Comparison of ENCODE assay signal across 17 mouse cellular contexts in genomic region chr8:83725521-83726102, GRCm38 (mm10). TPM values are rescaled to one million over a fixed set of nuclear protein-coding genes. Genes with fewer than 3 reads are reported as not detected.
DNase-seq lines count a peak whose midpoint lies in the region; ATAC-seq and TF ChIP-seq lines count a peak whose summit lies in the region.
"Had no signal": no experiment of that assay in that cellular context is flagged by ENCODE, and none has a peak within 500 bp of the region (broad histone marks: within the 10 kb centered on the region; RNA-seq: fewer than 3 reads in every experiment).

No protein-coding gene starts in this region.

- intact Hi-C loops in gastrocnemius, adult 2 months (cut with DNase I) = loop anchor here (5.0 kb wide), 1 partner anchor 57 kb away; no protein-coding TSS in a partner anchor
- intact Hi-C loops in gastrocnemius, postnatal 14 days (cut with DNase I; ENCODE audit: low total_unique reads) = loop anchor here (10.0 kb wide), 1 partner anchor 61 kb away; the partner anchor contains the start of gene Ptger1

- peak; percentile 13 for DNase-seq in gastrocnemius, adult 2 months
- DNase-seq in gastrocnemius, postnatal 14 days = no peak
- peak; percentile 40 to 41 for DNase-seq in B cell, adult 2 months
- peak; percentile 15 for DNase-seq in splenic B cell, adult 2 months (ENCODE audit: low read depth, low spot score)
- no peak for DNase-seq in stomach, postnatal 0 days (ENCODE audit: low spot score)
- DNase-seq: adrenal gland, adult 8-10 months had no signal

- H3K27me3 ChIP-seq in myocyte (ENCODE audit: control insufficient read depth, insufficient read depth, insufficient read length) = no peaks in the 10 kb centered on the region
- no peaks in the 10 kb centered on the region for H3K27me3 ChIP-seq in splenic B cell, adult 2 months (ENCODE audit: control insufficient read depth, insufficient read depth, low read length, poor library complexity, severe bottlenecking)
- H3K27me3 ChIP-seq in forebrain, embryonic 16.5 days (replicated peaks; ENCODE audit: control insufficient read depth, insufficient read depth, low read length) = no peaks in the 10 kb centered on the region
- no peaks in the 10 kb centered on the region for H3K27me3 ChIP-seq in stomach, postnatal 0 days (ENCODE audit: control insufficient read depth, insufficient read depth, low read length)
- H3K27me3 ChIP-seq: CH12.LX; embryonic facial prominence, embryonic 13.5 days; embryonic facial prominence, embryonic 15.5 days; forebrain, embryonic 13.5 days; forebrain, embryonic 15.5 days; Patski had no signal

- no peak for TF ChIP-seq EP300 in stomach, postnatal 0 days (optimal IDR thresholded peaks at IDR 0.05)

- peak; percentile 52 for TF ChIP-seq POLR2A in myocyte (IDR thresholded peaks at IDR 0.05; ENCODE audit: insufficient read length, low read depth)

- no peak overlapping the region for H3K27ac ChIP-seq in gastrocnemius, adult 2 months
- H3K27ac ChIP-seq in forebrain, embryonic 16.5 days (ENCODE audit: low read length) = no peak overlapping the region
- H3K27ac ChIP-seq in stomach, postnatal 0 days (replicated peaks) = no peak overlapping the region
- H3K27ac ChIP-seq: embryonic facial prominence, embryonic 13.5 days; embryonic facial prominence, embryonic 15.5 days; forebrain, embryonic 10.5 days; forebrain, embryonic 13.5 days; forebrain, embryonic 15.5 days had no signal

- no peak overlapping the region for H3K9ac ChIP-seq in forebrain, embryonic 16.5 days (replicated peaks; ENCODE audit: low read depth, low read length)
- no peak overlapping the region for H3K9ac ChIP-seq in stomach, postnatal 0 days (ENCODE audit: low read length)
- H3K9ac ChIP-seq: embryonic facial prominence, embryonic 13.5 days; embryonic facial prominence, embryonic 15.5 days; forebrain, embryonic 13.5 days; forebrain, embryonic 15.5 days had no signal

- 94% methylated on average over 8 of the region's 8 CpGs for WGBS in forebrain, embryonic 16.5 days
- WGBS in stomach, postnatal 0 days = 92% methylated on average over 8 of the region's 8 CpGs

- ATAC-seq in forebrain, embryonic 16.5 days = no peak
- ATAC-seq in stomach, postnatal 0 days (ENCODE audit: low FRiP score, low TSS enrichment) = no peak
- ATAC-seq: Patski had no signal

- no peak overlapping the region for H3ac ChIP-seq in myocyte (ENCODE audit: control insufficient read depth, insufficient read length)

- no peaks in the 10 kb centered on the region for H3K4me1 ChIP-seq in forebrain, embryonic 16.5 days (replicated peaks; ENCODE audit: control insufficient read depth, insufficient read depth, low read length)
- no peaks in the 10 kb centered on the region for H3K4me1 ChIP-seq in stomach, postnatal 0 days (replicated peaks; ENCODE audit: control insufficient read depth, insufficient read depth)
- H3K4me1 ChIP-seq: forebrain, embryonic 13.5 days; forebrain, embryonic 15.5 days had no signal

- H3K36me3 ChIP-seq in myocyte (ENCODE audit: control insufficient read depth, insufficient read depth) = peaks cover 41% of the 10 kb centered on the region
- peaks cover 35% of the 10 kb centered on the region for H3K36me3 ChIP-seq in splenic B cell, adult 2 months (ENCODE audit: control insufficient read depth, insufficient read depth, low read length, poor library complexity, severe bottlenecking)
- peaks cover 33% of the 10 kb centered on the region for H3K36me3 ChIP-seq in forebrain, embryonic 16.5 days (ENCODE audit: control insufficient read depth, insufficient read depth)
- peaks cover 36% of the 10 kb centered on the region for H3K36me3 ChIP-seq in stomach, postnatal 0 days (ENCODE audit: control insufficient read depth, insufficient read depth, low read length)

- H3K79me2 ChIP-seq in myocyte (ENCODE audit: control insufficient read depth, insufficient read depth) = peaks cover 3% of the 10 kb centered on the region

- H3K9me3 ChIP-seq in forebrain, embryonic 16.5 days (ENCODE audit: control insufficient read depth, low read length) = no peaks in the 10 kb centered on the region
- H3K9me3 ChIP-seq in stomach, postnatal 0 days (ENCODE audit: control insufficient read depth, low read length) = no peaks in the 10 kb centered on the region
- H3K9me3 ChIP-seq: embryonic facial prominence, embryonic 13.5 days; embryonic facial prominence, embryonic 15.5 days; forebrain, embryonic 10.5 days; forebrain, embryonic 13.5 days; forebrain, embryonic 15.5 days; G1E had no signal

- no peak overlapping the region for H3K4me2 ChIP-seq in myocyte (ENCODE audit: low read depth)
- H3K4me2 ChIP-seq in forebrain, embryonic 16.5 days (ENCODE audit: low read length) = no peak overlapping the region
- H3K4me2 ChIP-seq in stomach, postnatal 0 days (replicated peaks; ENCODE audit: low read depth) = no peak overlapping the region
- H3K4me2 ChIP-seq: embryonic facial prominence, embryonic 13.5 days; embryonic facial prominence, embryonic 15.5 days; forebrain, embryonic 13.5 days; forebrain, embryonic 15.5 days had no signal

- TF ChIP-seq CTCF in gastrocnemius, adult 2 months (IDR thresholded peaks at IDR 0.05) = no peak
- TF ChIP-seq CTCF in stomach, postnatal 0 days (IDR thresholded peaks at IDR 0.05; ENCODE audit: low read depth) = no peak

- H3K4me3 ChIP-seq in gastrocnemius, adult 2 months = no peak overlapping the region
- no peak overlapping the region for H3K4me3 ChIP-seq in myocyte
- no peak overlapping the region for H3K4me3 ChIP-seq in forebrain, embryonic 16.5 days (replicated peaks; ENCODE audit: low read length)
- H3K4me3 ChIP-seq in stomach, postnatal 0 days (ENCODE audit: low read depth, low read length) = no peak overlapping the region
- H3K4me3 ChIP-seq: embryonic facial prominence, embryonic 13.5 days; embryonic facial prominence, embryonic 15.5 days; erythroblast, embryonic 14.5 days; forebrain, embryonic 10.5 days; forebrain, embryonic 13.5 days; forebrain, embryonic 15.5 days had no signal

TF ChIP-seq in myocyte, 11 proteins besides CTCF, POLR2A, EP300 and RAD21:
- TF ChIP-seq TCF3 (IDR thresholded peaks at IDR 0.05; ENCODE audit: insufficient read length, low read depth) = no peak
- TF ChIP-seq POLR2AphosphoS2 (IDR thresholded peaks at IDR 0.05; ENCODE audit: insufficient read length, low read depth) = peak; percentile 73

RNA-seq across cellular contexts. Expression of gene Ddx39, which starts 10.6 kb away (rescaled TPM):
- total RNA-seq in gastrocnemius, adult 2 months (2021) = 10 to 100 TPM; 11.2 to 13.1 TPM
- total RNA-seq in gastrocnemius, postnatal 14 days (2021) = 10 to 100 TPM; 11.0 to 14.7 TPM
- 113 TPM for polyA plus RNA-seq in myocyte (2012; fragmentation: generic; extraction: Trizol)
- polyA plus RNA-seq in forebrain, embryonic 16.5 days (2015; fragmentation: Nextera tagmentation; extraction: Ambion mirVana) = 116 TPM in 2 replicates
- polyA plus RNA-seq in stomach, postnatal 0 days (2015; fragmentation: Nextera tagmentation; extraction: Ambion mirVana) = 83.8 and 86.6 TPM in 2 replicates

RNA-seq across cellular contexts. Expression of gene Adgre5, which starts 15.5 kb away (rescaled TPM):
- 10 to 100 TPM; 16.3 to 27.7 TPM for total RNA-seq in gastrocnemius, adult 2 months (2021)
- 10 to 100 TPM; 31.6 to 40.0 TPM for total RNA-seq in gastrocnemius, postnatal 14 days (2021)
- polyA plus RNA-seq in myocyte (2012; fragmentation: generic; extraction: Trizol) = 137 TPM
- 8.1 and 10.8 TPM in 2 replicates for polyA plus RNA-seq in forebrain, embryonic 16.5 days (2015; fragmentation: Nextera tagmentation; extraction: Ambion mirVana)
- 16.9 and 17.1 TPM in 2 replicates for polyA plus RNA-seq in stomach, postnatal 0 days (2015; fragmentation: Nextera tagmentation; extraction: Ambion mirVana)

RNA-seq across cellular contexts. Expression of gene Pkn1, which starts 26.6 kb away (rescaled TPM):
- 10 to 100 TPM; 25.8 to 29.9 TPM for total RNA-seq in gastrocnemius, adult 2 months (2021)
- total RNA-seq in gastrocnemius, postnatal 14 days (2021) = 10 to 100 TPM; 52.5 to 52.6 TPM
- polyA plus RNA-seq in myocyte (2012; fragmentation: generic; extraction: Trizol) = 34.1 TPM
- polyA plus RNA-seq in forebrain, embryonic 16.5 days (2015; fragmentation: Nextera tagmentation; extraction: Ambion mirVana) = 30.7 and 36.0 TPM in 2 replicates
- 14.4 and 16.2 TPM in 2 replicates for polyA plus RNA-seq in stomach, postnatal 0 days (2015; fragmentation: Nextera tagmentation; extraction: Ambion mirVana)

RNA-seq across cellular contexts. Expression of gene Ptger1, which starts 59.1 kb away (rescaled TPM):
- under 1 TPM; 0.08 to 0.39 TPM for total RNA-seq in gastrocnemius, adult 2 months (2021)
- under 1 TPM; 0.13 to 0.49 TPM for total RNA-seq in gastrocnemius, postnatal 14 days (2021)
- polyA plus RNA-seq in myocyte (2012; fragmentation: generic; extraction: Trizol) = 0.78 TPM
- 0.45 and 1.3 TPM in 2 replicates for polyA plus RNA-seq in forebrain, embryonic 16.5 days (2015; fragmentation: Nextera tagmentation; extraction: Ambion mirVana)
- 5.6 and 5.9 TPM in 2 replicates for polyA plus RNA-seq in stomach, postnatal 0 days (2015; fragmentation: Nextera tagmentation; extraction: Ambion mirVana)

Comparison
In these comparisons a context has a peak if more than half of its experiments do, and no peak if none do; other contexts are left out.
1. DNase-seq: peak in gastrocnemius, adult 2 months (single experiment), B cell, adult 2 months (2 of 2) and splenic B cell, adult 2 months (single experiment); none in gastrocnemius, postnatal 14 days (single experiment) and stomach, postnatal 0 days (single experiment).